Mouse (Mus musculus) liver, adult 2 months (tissue): ENCODE measurements around the gene Csf2. TPM values are rescaled to one million over a fixed set of nuclear protein-coding genes. Genes with fewer than 3 reads are reported as not detected.

Experiments
- DNase-seq: peaks from one replicate; pipeline ENCODE4 v3.0.0-alpha.2; 2011; ENCODE audit warnings: low read depth, low spot score; ENCODE audit errors: extremely low read depth
- H3K27ac ChIP-seq: fragments of 200-500 bp; replicated peaks from 2 replicates; pipeline ENCODE4 v1.5.1; 2012; ENCODE audit warnings: low read depth, mild to moderate bottlenecking, control low read depth, inconsistent platforms, low read length; ENCODE audit not compliant: insufficient read depth
- H3K27me3 ChIP-seq: fragments of 200-500 bp; 2 replicates; pipeline ENCODE4 v1.6.1; 2012; ENCODE audit warnings: mild to moderate bottlenecking, moderate library complexity, low read length, inconsistent platforms; ENCODE audit not compliant: control insufficient read depth, insufficient read depth
- H3K36me3 ChIP-seq: fragments of 200-500 bp; 2 replicates; pipeline ENCODE4 v1.6.1; 2012; ENCODE audit warnings: low read length, inconsistent platforms; ENCODE audit not compliant: control insufficient read depth, insufficient read depth
- H3K4me1 ChIP-seq: fragments of 200-500 bp; 2 replicates; pipeline ENCODE4 v1.6.1; 2011; ENCODE audit warnings: low read length; ENCODE audit not compliant: control insufficient read depth, insufficient read depth
- H3K4me3 ChIP-seq: fragments of 200-500 bp; 2 replicates; pipeline ENCODE4 v1.5.1; 2011; ENCODE audit warnings: low read depth, mild to moderate bottlenecking, control low read depth, low read length, moderate library complexity; ENCODE audit not compliant: insufficient read depth
- H3K79me2 ChIP-seq: fragments of 200-500 bp; 2 replicates; pipeline ENCODE4 v1.6.1; 2012; ENCODE audit warnings: inconsistent platforms, mild to moderate bottlenecking, low read length, moderate library complexity; ENCODE audit not compliant: control insufficient read depth, insufficient read depth
- H3K9ac ChIP-seq: fragments of 200-500 bp; 2 replicates; pipeline ENCODE4 v1.6.1; 2012; ENCODE audit warnings: low read depth, mild to moderate bottlenecking, control low read depth, inconsistent platforms, low read length
- CTCF ChIP-seq: fragments of 200-500 bp; IDR thresholded peaks from 2 replicates; pipeline ENCODE4 v1.5.1; 2011; ENCODE audit warnings: low read depth, low read length, control low read depth
- POLR2A ChIP-seq: fragments of 200-500 bp; IDR thresholded peaks from 2 replicates; pipeline ENCODE4 v1.6.1; 2011; ENCODE audit warnings: low read length, control low read depth; ENCODE audit not compliant: insufficient read depth; ENCODE audit errors: extremely low read depth
- WGBS: fragments of 180-500 bp; shearing (Covaris S2); methylation state at CpG from one replicate; pipeline ENCODE4 v1.1.7; 2018; 5-methylcytosine and 5-hydroxymethylcytosine counted together
- polyA plus RNA-seq: library from polyadenylated mRNA; depleted of rRNA; stranded (reverse); fragments of >200 nt; gene quantifications from 2 replicates; pipeline ENCODE4 v1.2.3, GENCODE M21; 2012
- total RNA-seq: library from RNA; depleted of rRNA; stranded (reverse); fragments of >200 nt; gene quantifications from 2 replicates; pipeline ENCODE4 v1.2.3, GENCODE M21; 2014

Gene Csf2
- total and polyA plus RNA-seq, 2 experiments = not detected

DNA sequence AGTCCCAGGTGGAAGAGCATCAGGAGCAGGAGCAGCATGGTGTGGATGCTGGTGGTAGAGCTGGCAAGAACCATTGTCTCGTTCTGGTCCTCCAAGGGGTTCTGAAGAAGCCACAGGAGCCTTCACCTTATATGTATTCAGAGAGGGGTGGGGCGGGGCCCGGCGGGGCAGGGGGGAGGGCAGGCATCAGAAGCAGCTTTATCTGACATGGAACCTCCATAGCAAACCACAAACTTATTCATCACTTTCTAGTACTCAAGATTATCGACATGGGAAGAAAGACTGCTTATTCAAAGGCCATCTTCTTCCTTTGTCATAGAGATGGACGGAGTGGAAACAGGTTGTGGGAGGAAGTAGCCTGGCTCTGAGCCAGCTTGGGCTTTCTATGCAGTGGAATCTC lies 17.7 kb upstream of the Csf2 start, which contains the start of gene Il3:
Il3 (minus strand) TSS at position 101 of the 400 bp plus-strand sequence.
- DNase-seq = no peak
- H3K4me1 ChIP-seq = no peaks in the 10 kb centered on the region
- no peak within 1 kb of the TSS for H3K9ac ChIP-seq
- H3K27ac ChIP-seq = no peak within 1 kb of the TSS
- H3K36me3 ChIP-seq = no peaks in the 10 kb centered on the region
- TF ChIP-seq POLR2A (no peak), CTCF (no peak)
- H3K27me3 ChIP-seq = no peaks in the 10 kb centered on the region
- 87% methylated on average over 6 of the region's 6 CpGs for WGBS
- H3K79me2 ChIP-seq = no peaks in the 10 kb centered on the region
- no peak within 1 kb of the TSS for H3K4me3 ChIP-seq

DNA sequence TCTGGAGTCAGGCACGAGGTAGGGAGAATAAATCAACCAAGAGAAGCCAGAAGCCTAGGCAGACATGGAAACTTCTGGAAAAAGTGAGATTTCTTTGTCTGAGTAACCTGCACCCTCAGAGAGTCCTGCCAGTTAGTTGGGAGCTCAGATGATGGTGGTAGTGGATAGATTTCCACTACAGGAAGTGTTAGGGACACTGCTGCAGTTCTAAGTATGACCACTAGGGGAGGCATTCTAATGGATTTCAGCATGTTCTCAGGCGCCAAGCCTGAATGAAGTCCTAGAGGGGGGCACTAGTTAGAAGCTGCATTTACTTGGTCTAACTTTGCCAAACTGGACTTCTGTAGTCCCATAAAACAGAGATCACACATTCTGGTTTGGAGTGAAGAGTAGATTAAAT lies 15.1 kb upstream of the Csf2 start:
- TF ChIP-seq CTCF = peak; percentile 41; the same call in 1 of the 2 replicates
- TF ChIP-seq POLR2A = no peak
- no peaks in the 10 kb centered on the region for H3K36me3 ChIP-seq
- H3K9ac ChIP-seq = no peak overlapping the region
- no peak overlapping the region for H3K27ac ChIP-seq
- H3K79me2 ChIP-seq = no peaks in the 10 kb centered on the region
- DNase-seq = peak; percentile 42
- H3K4me3 ChIP-seq = no peak overlapping the region
- H3K27me3 ChIP-seq = no peaks in the 10 kb centered on the region
- 50% methylated on average over 2 of the region's 2 CpGs for WGBS
- H3K4me1 ChIP-seq = no peaks in the 10 kb centered on the region

DNA sequence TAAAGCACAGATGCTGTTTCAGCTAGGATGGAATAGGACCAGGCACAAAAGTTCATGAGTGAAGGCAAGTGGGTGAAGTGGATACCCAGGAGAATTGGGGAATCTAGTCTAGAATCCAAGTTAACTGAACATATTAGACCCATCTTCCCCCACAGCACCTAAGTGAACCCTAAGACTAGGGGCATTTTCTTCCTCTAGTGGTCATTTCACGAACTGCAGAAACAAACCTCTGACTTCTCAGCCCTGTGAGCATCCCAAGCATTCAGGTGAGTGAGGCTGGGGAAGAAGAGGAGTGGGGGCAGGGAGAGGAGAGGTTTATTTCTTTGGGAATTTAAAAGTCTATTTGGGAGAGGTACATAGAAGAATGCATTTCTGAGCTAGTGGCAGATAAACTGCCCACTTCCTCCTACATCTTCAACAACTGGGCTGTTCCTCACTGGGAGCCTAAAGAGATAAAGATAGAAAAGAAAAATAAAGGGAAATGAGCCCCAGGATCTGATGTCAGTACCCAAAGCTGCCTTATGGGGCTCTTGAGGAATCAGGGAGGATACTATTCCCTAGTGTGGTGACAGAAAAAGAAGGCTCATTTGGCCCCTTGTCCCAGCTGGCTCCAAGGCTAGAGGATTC lies 14.1 kb upstream of the Csf2 start:
- Histone ChIP-seq H3K79me2 (no peaks in the 10 kb centered on the region), H3K36me3 (no peaks in the 10 kb centered on the region), H3K27ac (no peak overlapping the region), H3K4me1 (no peaks in the 10 kb centered on the region), H3K9ac (no peak overlapping the region), H3K27me3 (no peaks in the 10 kb centered on the region), H3K4me3 (no peak overlapping the region)
- TF ChIP-seq CTCF (no peak), POLR2A (no peak)
- WGBS = 24% methylated on average over 1 of the region's 1 CpGs
- no peak for DNase-seq

DNA sequence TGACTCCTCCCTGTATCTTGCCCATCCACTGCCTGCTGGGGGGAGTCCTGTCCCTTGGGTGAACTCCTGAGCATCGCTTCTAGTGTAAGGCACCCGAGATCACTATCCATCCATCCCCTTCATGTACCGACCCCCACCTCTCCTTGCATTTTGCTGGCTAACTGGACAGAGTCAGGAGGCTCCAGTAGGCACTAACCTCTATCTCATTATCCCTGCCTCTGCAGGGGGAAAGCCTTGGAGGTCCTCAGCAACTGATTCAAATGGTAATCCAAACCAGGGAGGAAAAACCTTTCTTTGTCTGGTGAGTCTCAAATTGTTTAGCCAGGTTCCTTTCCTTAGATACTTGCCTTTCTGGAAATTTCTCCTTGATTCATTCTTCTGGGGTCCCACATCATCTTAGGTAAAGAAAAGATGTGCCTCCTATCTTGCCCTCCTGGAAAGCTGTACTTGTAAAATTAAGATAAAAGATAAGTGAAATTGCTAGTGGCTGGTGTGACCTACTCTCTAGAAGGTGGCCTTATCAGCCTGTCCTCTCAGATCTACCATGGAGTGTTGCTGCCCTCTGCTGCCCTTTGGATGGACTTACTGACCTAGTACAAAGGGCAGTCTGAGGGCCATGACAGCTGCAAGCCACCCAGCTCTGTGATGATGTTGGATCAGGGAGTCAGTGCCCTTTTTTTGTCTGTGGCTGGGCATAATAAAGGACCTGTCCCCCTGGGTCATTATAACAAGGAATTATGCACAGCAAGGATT lies 7.3 kb upstream of the Csf2 start:
- Histone ChIP-seq H3K27me3 (no peaks in the 10 kb centered on the region), H3K27ac (no peak overlapping the region), H3K79me2 (no peaks in the 10 kb centered on the region), H3K4me3 (no peak overlapping the region), H3K4me1 (no peaks in the 10 kb centered on the region), H3K36me3 (no peaks in the 10 kb centered on the region), H3K9ac (no peak overlapping the region)
- WGBS = 78% methylated on average over 3 of the region's 3 CpGs
- TF ChIP-seq POLR2A (no peak), CTCF (peak; percentile 78)
- peak; percentile 76 for DNase-seq

DNA sequence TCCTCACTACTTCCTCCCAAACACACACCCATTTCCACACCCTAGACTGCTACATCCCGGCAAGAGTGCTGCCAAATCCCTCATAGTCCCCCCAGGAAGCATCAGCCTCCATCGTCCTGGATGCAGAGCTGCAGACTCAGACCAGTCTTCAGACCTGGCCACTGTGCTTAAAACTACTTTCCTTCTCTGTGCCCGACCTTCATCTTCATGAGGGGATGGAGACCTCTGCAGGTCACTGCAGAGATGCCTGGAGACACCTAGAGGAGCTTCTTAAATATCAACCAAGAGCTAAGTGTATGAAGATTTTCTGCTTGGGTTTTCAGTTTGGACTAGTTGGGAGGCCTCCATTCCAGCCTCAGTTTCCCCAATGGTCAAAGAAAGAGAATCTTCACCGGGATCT lies 4.6 kb upstream of the Csf2 start:
- no peak for DNase-seq
- no peaks in the 10 kb centered on the region for H3K36me3 ChIP-seq
- TF ChIP-seq CTCF = no peak
- no peak for TF ChIP-seq POLR2A
- H3K79me2 ChIP-seq = no peaks in the 10 kb centered on the region
- H3K27ac ChIP-seq = no peak overlapping the region
- 41% methylated on average over 4 of the region's 4 CpGs for WGBS
- no peak overlapping the region for H3K9ac ChIP-seq
- no peaks in the 10 kb centered on the region for H3K4me1 ChIP-seq
- no peak overlapping the region for H3K4me3 ChIP-seq
- H3K27me3 ChIP-seq = no peaks in the 10 kb centered on the region

DNA sequence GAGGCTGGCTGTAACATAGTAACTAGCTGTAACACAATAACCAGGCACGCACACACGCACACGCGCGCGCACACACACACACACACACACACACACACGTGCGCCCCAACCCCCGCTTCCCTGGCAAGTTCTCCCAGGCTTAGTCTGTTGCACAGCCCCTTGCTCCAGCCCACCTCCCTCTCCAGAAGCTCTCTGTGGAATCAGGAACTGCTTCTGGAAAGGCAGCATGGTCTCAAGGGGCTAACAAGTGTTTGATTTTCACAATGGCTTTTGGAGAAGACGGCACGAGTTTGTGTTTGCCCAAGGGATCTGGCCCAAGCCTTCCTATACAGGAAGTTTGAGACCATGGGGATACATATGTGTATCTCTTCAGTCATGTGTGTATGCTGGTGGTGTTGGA lies 1.1 kb upstream of the Csf2 start:
- no peak for DNase-seq
- WGBS = 90% methylated on average over 11 of the region's 11 CpGs
- Histone ChIP-seq H3K27me3 (no peaks in the 10 kb centered on the region), H3K36me3 (no peaks in the 10 kb centered on the region), H3K79me2 (no peaks in the 10 kb centered on the region), H3K9ac (no peak overlapping the region), H3K4me3 (no peak overlapping the region), H3K4me1 (no peaks in the 10 kb centered on the region), H3K27ac (no peak overlapping the region)
- no peak for TF ChIP-seq CTCF
- TF ChIP-seq POLR2A = no peak
